Mouse (Mus musculus) stomach, adult 2 months (tissue): ENCODE results near the gene Mbnl2. TPM values are rescaled to one million over a fixed set of nuclear protein-coding genes. Genes with fewer than 3 reads are reported as not detected.

Experiments used
- polyA plus RNA-seq: library from polyadenylated mRNA; depleted of rRNA; stranded (reverse); fragments of >200 nt; gene quantifications from 2 replicates; pipeline ENCODE4 v1.2.3, GENCODE M21; 2012; rRNA removed

Mbnl2 gene
- 25.5 and 36.7 TPM in 2 replicates for polyA plus RNA-seq

GRCm38 (mm10) chr14:120275246-120276238, at the start of gene Mbnl2:
Mbnl2 (plus strand) TSS chr14:120275669.

GRCm38 (mm10) chr14:120477982-120478568, 202.6 kb downstream of the Mbnl2 start, which contains the start of gene Rap2a:
Rap2a (plus strand) TSS chr14:120478444.

Other genes starting within 250 kb of the Mbnl2 start
- gene Oxgr1, start 233.2 kb upstream of the Mbnl2 start, polyA plus RNA-seq, result not detected in 2 replicates
- gene Rap2a, start 202.8 kb downstream of the Mbnl2 start, polyA plus RNA-seq, result 4.7 and 5.2 TPM in 2 replicates